Mouse (Mus musculus) hindbrain, embryonic 14.5 days (tissue): ENCODE results near the gene Ubl7. TPM values are rescaled to one million over a fixed set of nuclear protein-coding genes. Genes with fewer than 3 reads are reported as not detected.

ENCODE experiments used
- ATAC-seq: fragments of 200-750 bp; cut with Nextera tagmentation; 2 replicates; pipeline ENCODE4 v1.8.0; 2017; ENCODE audit warnings: moderate number of reproducible peaks, mild to moderate bottlenecking, moderate TSS enrichment, moderate library complexity; ENCODE audit not compliant: low FRiP score
- DNase-seq: peaks from one replicate; pipeline ENCODE4 v3.0.0-alpha.2; 2015; ENCODE audit warnings: low spot score
- H3K27ac ChIP-seq: fragments of 300-500 bp; sonication (generic); 2 replicates; pipeline ENCODE4 v1.5.1; 2014; ENCODE audit warnings: mild to moderate bottlenecking, moderate library complexity
- H3K27me3 ChIP-seq: fragments of 300-500 bp; sonication (generic); 2 replicates; pipeline ENCODE4 v1.6.1; 2014; ENCODE audit warnings: mild to moderate bottlenecking, low read length, mixed read lengths; ENCODE audit not compliant: control insufficient read depth, insufficient read depth
- H3K36me3 ChIP-seq: fragments of 300-500 bp; sonication (generic); replicated peaks from 2 replicates; pipeline ENCODE4 v1.6.1; 2014; ENCODE audit not compliant: control insufficient read depth, insufficient read depth
- H3K4me1 ChIP-seq: fragments of 300-500 bp; sonication (generic); replicated peaks from 2 replicates; pipeline ENCODE4 v1.6.1; 2014; ENCODE audit warnings: antibody characterized with exemption, low read length, mixed read lengths; ENCODE audit not compliant: control insufficient read depth, insufficient read depth
- H3K4me2 ChIP-seq: fragments of 300-500 bp; sonication (generic); replicated peaks from 2 replicates; pipeline ENCODE4 v1.6.1; 2014; ENCODE audit warnings: mild to moderate bottlenecking, moderate library complexity
- H3K4me3 ChIP-seq: fragments of 300-500 bp; sonication (generic); replicated peaks from 2 replicates; pipeline ENCODE4 v1.5.1; 2014; ENCODE audit warnings: mild to moderate bottlenecking, low read length
- H3K9ac ChIP-seq: fragments of 300-500 bp; sonication (generic); 2 replicates; pipeline ENCODE4 v1.6.1; 2014
- H3K9me3 ChIP-seq: fragments of 300-500 bp; sonication (generic); 2 replicates; pipeline ENCODE4 v1.6.1; 2016; ENCODE audit warnings: low read length; ENCODE audit not compliant: control insufficient read depth
- WGBS: fragments of 180-500 bp; shearing (Covaris S2); extraction: QIAGEN DNeasy Blood & Tissue Kit; methylation state at CpG from one replicate; pipeline ENCODE4 v1.1.7; 2014; 5-methylcytosine and 5-hydroxymethylcytosine counted together
- polyA plus RNA-seq: library from polyadenylated mRNA; unstranded; fragments of >200 nt; fragmentation: Nextera tagmentation; extraction: Ambion mirVana; gene quantifications from 2 replicates; pipeline ENCODE4 v1.2.1, GENCODE M21; 2014

The Ubl7 gene
- polyA plus RNA-seq, result 151 and 160 TPM in 2 replicates

DNA sequence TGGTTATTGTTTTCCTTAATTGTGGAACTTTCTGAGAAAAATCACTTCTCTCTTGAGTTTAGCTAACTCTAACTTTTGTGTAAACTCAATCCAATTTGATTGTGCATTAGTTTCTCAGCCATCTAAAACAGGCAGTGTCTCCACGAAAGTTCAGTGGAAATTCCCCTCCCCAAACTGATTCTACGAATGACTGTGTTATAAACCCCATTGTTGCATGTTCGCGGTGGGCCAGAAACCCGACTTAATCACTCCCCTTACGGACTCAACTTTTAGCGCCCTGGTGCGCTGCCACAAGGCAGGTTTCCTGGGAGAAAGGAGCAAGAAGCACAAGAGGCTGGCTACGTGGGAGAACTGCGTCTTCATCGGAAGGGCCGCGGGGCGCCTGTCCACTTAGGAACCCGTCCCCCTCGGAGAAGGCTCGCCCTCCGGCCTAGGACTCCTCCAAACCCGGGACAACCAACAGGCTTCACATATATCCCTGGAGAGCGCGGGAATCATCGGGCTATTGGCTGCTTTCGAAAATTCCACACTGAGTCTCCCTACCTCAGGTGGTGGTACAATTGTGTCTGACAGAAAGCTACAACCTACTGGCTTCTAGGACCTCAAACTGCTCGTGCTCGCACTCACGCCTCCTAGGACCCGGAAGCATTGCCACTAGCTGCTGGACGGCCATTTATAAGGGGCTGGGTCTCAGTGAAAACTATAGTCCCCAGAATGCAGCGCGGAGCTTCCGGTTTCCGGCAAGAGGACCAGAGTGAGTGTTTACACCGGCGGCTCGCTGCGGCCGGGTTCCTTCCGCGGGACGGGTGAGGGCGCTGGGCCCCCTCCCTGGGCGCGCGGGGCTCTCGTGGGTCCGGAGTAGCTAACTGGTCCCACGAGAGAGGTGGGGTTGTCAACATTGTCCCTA, at the start of gene Ubl7:
Ubl7 (plus strand) TSS at position 726 of the 907 bp plus-strand sequence.
- Histone ChIP-seq H3K4me3 (peak within 1 kb of the TSS; percentile 51), H3K27ac (peak within 1 kb of the TSS; percentile 78), H3K4me2 (peak within 1 kb of the TSS; percentile 97), H3K36me3 (peaks cover 18% of the 10 kb centered on the region), H3K4me1 (peaks cover 13% of the 10 kb centered on the region), H3K9me3 (no peaks in the 10 kb centered on the region), H3K9ac (peak within 1 kb of the TSS; percentile 74), H3K27me3 (no peaks in the 10 kb centered on the region)
- DNase-seq (peak; percentile 85), ATAC-seq (peak; percentile 94)
- WGBS, result under 1% methylated on average over 47 of the region's 47 CpGs

DNA sequence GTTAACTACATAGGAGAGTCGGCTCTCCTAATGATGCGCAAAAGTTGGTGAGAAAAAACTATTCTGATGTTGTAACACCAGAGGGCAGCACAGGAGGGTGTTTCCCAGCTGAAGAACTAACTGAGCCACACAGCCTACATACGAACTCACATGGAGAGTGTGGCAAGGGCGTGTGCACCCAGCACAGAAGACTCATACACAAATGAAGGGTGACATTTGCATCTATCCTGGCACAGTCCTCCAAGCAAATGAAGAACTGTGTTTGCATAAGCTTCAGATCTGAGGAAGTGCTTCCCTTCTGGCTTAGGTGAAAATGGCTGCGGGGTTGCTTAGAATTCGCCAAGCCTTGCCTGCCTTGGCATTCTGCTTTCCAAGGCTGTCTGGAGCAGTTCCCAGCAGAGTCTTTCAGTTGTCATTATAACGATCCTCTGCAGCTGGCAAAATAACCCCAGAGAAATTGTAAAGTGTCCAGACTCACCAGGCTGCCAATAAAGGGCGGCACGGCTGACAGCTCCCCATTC, 48.8 kb upstream of the Ubl7 start:
- Histone ChIP-seq H3K4me2 (peak overlapping the region; percentile 18; the same call in 1 of the 2 replicates), H3K4me3 (no peak overlapping the region), H3K27ac (no peak overlapping the region), H3K9ac (no peak overlapping the region), H3K9me3 (no peaks in the 10 kb centered on the region), H3K27me3 (no peaks in the 10 kb centered on the region), H3K4me1 (no peaks in the 10 kb centered on the region), H3K36me3 (no peaks in the 10 kb centered on the region)
- WGBS, result 32% methylated on average over 9 of the region's 9 CpGs
- ATAC-seq (peak; percentile 79; the same call in 1 of the 2 replicates), DNase-seq (peak; percentile 79)

DNA sequence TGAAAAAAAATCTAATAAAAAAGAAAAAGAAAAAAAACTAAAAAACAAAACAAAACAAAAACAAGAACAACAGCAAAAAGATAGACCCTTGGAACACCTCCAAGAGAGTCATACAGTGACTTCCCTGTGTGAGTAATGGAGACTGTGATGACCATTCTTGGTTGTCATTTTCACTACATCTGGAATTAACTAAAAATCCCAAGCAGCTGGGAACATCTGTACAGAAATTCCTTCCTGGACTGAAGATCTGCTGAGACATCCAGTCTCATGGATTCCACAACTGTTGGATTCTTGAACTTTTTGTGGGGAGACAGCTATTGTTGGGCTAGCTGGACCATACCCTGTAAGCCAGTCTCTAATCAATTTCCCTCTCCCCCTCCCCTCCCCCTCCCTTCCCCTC, 46.4 kb upstream of the Ubl7 start:
- Histone ChIP-seq H3K27ac (no peak overlapping the region), H3K36me3 (no peaks in the 10 kb centered on the region)
- ATAC-seq, result no peak

DNA sequence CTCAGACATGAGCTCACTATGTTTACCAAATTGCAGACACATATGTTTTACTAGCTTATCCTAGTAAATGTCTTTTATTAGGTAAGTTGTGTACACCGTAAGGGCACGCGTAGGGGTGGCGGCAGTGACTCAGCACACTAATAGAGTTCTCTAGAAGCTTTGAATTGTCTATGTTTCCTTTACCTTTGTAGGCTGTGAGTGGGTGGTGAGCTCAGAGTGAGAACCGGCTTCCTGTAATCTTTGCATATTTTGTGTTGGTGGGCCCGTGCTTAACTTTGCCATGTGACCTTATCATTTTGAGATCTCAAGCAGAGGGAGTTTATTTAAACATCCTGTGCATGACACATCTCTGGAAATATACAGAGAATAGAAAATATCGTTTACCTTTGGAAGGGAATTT, 44.2 kb upstream of the Ubl7 start:
- H3K27me3 ChIP-seq, result no peaks in the 10 kb centered on the region
- no peak overlapping the region for H3K4me2 ChIP-seq
- no peak overlapping the region for H3K27ac ChIP-seq
- H3K9ac ChIP-seq, result no peak overlapping the region
- no peak for DNase-seq
- H3K9me3 ChIP-seq, result no peaks in the 10 kb centered on the region
- WGBS, result 90% methylated on average over 7 of the region's 7 CpGs
- ATAC-seq, result no peak
- H3K4me1 ChIP-seq, result no peaks in the 10 kb centered on the region
- H3K4me3 ChIP-seq, result no peak overlapping the region
- no peaks in the 10 kb centered on the region for H3K36me3 ChIP-seq

More for the DNA sequence above, 46.4 kb upstream of the Ubl7 start:
- Histone ChIP-seq H3K27me3 (no peaks in the 10 kb centered on the region), H3K4me1 (no peaks in the 10 kb centered on the region), H3K9me3 (no peaks in the 10 kb centered on the region), H3K4me3 (no peak overlapping the region), H3K9ac (no peak overlapping the region), H3K4me2 (no peak overlapping the region)
- no peak for DNase-seq

DNA sequence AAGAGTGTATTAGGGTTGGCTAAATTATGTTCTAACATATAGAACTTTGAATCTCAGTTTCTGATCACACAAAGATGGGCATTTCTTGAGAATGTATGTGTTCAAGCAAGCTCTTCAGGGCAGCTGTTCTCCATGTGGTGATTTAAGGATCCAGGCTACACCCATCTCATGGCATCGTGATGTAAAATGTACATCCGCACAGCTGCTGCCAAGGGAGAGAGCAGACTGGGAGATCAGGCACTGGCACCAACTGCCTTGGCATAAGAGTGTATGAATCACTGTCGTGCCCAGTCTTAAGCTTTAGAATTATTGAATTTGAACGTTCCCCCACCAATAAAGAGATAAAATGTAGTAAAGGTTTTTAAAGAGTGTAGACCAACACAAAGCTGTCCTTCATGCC, 43.5 kb upstream of the Ubl7 start:
- WGBS, result 86% methylated on average over 4 of the region's 4 CpGs
- H3K27me3 ChIP-seq, result no peaks in the 10 kb centered on the region
- no peak overlapping the region for H3K4me2 ChIP-seq
- no peaks in the 10 kb centered on the region for H3K36me3 ChIP-seq
- ATAC-seq (no peak), DNase-seq (no peak)
- no peak overlapping the region for H3K4me3 ChIP-seq
- no peaks in the 10 kb centered on the region for H3K9me3 ChIP-seq
- H3K9ac ChIP-seq, result no peak overlapping the region
- no peaks in the 10 kb centered on the region for H3K4me1 ChIP-seq
- H3K27ac ChIP-seq, result no peak overlapping the region

DNA sequence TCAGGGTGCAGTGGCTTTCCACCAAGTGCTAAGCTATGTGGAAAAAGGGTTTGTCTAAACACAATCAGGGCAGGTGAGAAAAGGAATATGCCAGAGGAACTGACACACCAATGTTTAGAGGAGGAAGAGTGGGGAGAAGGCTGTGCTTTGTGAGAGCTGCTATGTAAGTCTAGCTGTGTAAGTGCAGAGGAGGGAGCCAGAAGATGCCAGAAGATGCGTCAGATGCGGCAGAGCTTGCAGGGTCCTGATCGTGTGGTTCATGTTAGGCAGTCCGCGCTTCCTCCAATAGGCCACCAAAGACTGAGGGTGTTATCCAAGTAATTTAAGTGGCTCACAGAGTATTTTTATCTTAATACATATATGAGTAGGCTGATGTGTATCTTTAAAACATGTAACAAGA, 42.9 kb upstream of the Ubl7 start:
- H3K9me3 ChIP-seq, result no peaks in the 10 kb centered on the region
- no peaks in the 10 kb centered on the region for H3K36me3 ChIP-seq
- 86% methylated on average over 5 of the region's 5 CpGs for WGBS
- no peaks in the 10 kb centered on the region for H3K27me3 ChIP-seq
- ATAC-seq (no peak), DNase-seq (no peak)
- no peak overlapping the region for H3K4me2 ChIP-seq
- H3K4me1 ChIP-seq, result no peaks in the 10 kb centered on the region
- H3K4me3 ChIP-seq, result no peak overlapping the region
- no peak overlapping the region for H3K27ac ChIP-seq
- H3K9ac ChIP-seq, result no peak overlapping the region

DNA sequence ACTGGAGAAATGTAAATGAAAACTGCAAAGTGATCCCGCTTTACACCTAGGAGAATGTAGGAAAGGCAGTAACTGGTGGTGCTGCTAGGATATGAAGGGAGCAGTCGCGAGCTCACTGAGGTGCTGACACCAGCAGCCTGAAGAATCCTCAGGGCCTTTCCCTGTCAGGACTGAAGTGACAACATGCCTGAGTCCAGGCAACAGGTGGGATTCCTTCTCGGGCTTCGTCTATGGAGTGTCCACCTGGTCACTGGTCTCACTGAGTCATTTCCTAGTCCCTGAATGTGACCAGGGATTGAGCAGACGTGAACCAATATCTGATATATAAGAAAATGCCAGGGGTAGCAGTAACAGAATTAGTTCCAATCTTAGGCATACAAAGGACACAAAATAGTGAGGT, 42.0 kb upstream of the Ubl7 start:
- 82% methylated on average over 6 of the region's 6 CpGs for whole genome bisulfite sequencing
- DNase-seq, result no peak
- Histone ChIP-seq H3K36me3 (no peaks in the 10 kb centered on the region), H3K9me3 (no peaks in the 10 kb centered on the region), H3K27me3 (no peaks in the 10 kb centered on the region), H3K4me3 (no peak overlapping the region), H3K9ac (no peak overlapping the region), H3K4me1 (no peaks in the 10 kb centered on the region), H3K4me2 (no peak overlapping the region), H3K27ac (no peak overlapping the region)
- no peak for ATAC-seq

DNA sequence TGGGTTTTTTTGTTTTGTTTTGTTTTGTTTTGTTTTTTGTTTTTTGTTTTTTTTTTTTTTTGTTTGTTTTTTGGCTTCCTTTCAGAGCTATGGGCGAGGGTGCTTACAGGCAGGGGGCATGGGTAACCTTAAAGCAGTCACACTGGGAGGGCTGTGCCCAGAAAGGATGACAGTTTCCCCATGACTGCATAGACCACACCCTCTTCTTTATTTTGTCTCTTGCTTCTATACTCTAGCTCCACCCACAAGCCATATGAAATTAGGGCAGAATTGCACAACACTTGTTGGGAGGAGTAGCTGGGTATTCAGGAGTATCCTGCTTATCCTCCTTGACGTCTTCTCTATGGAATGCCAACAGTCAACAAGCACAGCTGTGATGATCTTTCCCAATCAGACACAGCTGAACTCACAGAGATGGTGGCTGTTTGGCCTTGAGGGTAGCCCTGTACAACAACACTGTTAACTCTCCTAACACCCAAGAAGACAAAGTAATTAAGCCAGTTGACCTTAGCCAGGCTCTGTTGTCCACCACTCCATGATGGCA, 40.4 kb upstream of the Ubl7 start:
- Histone ChIP-seq H3K9ac (no peak overlapping the region), H3K9me3 (no peaks in the 10 kb centered on the region), H3K4me3 (no peak overlapping the region), H3K4me2 (no peak overlapping the region), H3K4me1 (no peaks in the 10 kb centered on the region), H3K27me3 (no peaks in the 10 kb centered on the region), H3K36me3 (no peaks in the 10 kb centered on the region), H3K27ac (no peak overlapping the region)
- WGBS, result 34% methylated on average over 2 of the region's 2 CpGs
- DNase-seq (no peak), ATAC-seq (no peak)

DNA sequence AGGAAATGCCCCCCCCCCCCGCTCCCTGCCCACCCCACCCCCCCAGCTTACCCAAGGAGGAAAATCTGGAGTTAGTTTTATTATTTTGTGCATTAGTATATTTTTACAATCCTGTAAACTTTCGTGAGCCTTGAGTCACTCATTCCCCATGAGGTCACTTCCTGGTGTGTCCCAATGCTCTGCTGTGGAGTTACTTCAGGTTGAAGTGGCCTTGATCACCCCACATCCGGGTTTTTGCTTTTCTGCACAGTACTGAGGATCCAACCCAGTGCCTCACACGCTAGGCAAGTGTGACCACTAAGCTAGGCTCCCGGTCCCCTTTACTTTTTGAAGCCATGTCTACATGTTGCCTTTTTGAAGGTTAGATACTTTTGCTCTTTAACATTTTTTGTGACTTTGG, 36.6 kb upstream of the Ubl7 start:
- ATAC-seq (no peak), DNase-seq (no peak)
- Histone ChIP-seq H3K27ac (no peak overlapping the region), H3K4me2 (no peak overlapping the region), H3K9me3 (no peaks in the 10 kb centered on the region), H3K9ac (no peak overlapping the region), H3K36me3 (no peaks in the 10 kb centered on the region), H3K4me1 (no peaks in the 10 kb centered on the region), H3K27me3 (no peaks in the 10 kb centered on the region), H3K4me3 (no peak overlapping the region)
- 77% methylated on average over 5 of the region's 5 CpGs for WGBS
